Mouse (Mus musculus) forebrain, embryonic 11.5 days (tissue): ENCODE data around the gene Dlg1. TPM values are rescaled to one million over a fixed set of nuclear protein-coding genes. Genes with fewer than 3 reads are reported as not detected.

Source experiments
- ATAC-seq: fragments of 200-750 bp; cut with Nextera tagmentation; replicated peaks from 2 replicates; pipeline ENCODE4 v1.8.0; 2017; ENCODE audit warnings: moderate TSS enrichment; ENCODE audit not compliant: low FRiP score
- DNase-seq: peaks from one replicate; pipeline ENCODE4 v3.0.0-alpha.2; 2017; ENCODE audit warnings: low spot score
- H3K27ac ChIP-seq: fragments of 300-500 bp; sonication (generic); 2 replicates; pipeline ENCODE4 v1.5.1; 2014; ENCODE audit warnings: low read depth, low read length
- H3K27me3 ChIP-seq: fragments of 300-500 bp; sonication (generic); 2 replicates; pipeline ENCODE4 v1.6.1; 2014; ENCODE audit warnings: mild to moderate bottlenecking, low read length, mixed read lengths; ENCODE audit not compliant: control insufficient read depth, insufficient read depth
- H3K36me3 ChIP-seq: fragments of 300-500 bp; sonication (generic); 2 replicates; pipeline ENCODE4 v1.6.1; 2014; ENCODE audit warnings: mild to moderate bottlenecking, low read length, moderate library complexity, mixed read lengths; ENCODE audit not compliant: control insufficient read depth, insufficient read depth
- H3K4me1 ChIP-seq: fragments of 300-500 bp; sonication (generic); replicated peaks from 2 replicates; pipeline ENCODE4 v1.6.1; 2014; ENCODE audit warnings: low read length, mixed read lengths; ENCODE audit not compliant: control insufficient read depth, insufficient read depth
- H3K4me2 ChIP-seq: fragments of 300-500 bp; sonication (generic); 2 replicates; pipeline ENCODE4 v1.6.1; 2014; ENCODE audit warnings: low read depth, mild to moderate bottlenecking, low read length, moderate library complexity, mixed read lengths; ENCODE audit not compliant: severe bottlenecking
- H3K4me3 ChIP-seq: fragments of 300-500 bp; sonication (generic); 2 replicates; pipeline ENCODE4 v1.5.1; 2014; ENCODE audit warnings: low read depth, low read length
- H3K9ac ChIP-seq: fragments of 300-500 bp; sonication (generic); 2 replicates; pipeline ENCODE4 v1.6.1; 2014; ENCODE audit warnings: low read length
- H3K9me3 ChIP-seq: fragments of 300-500 bp; sonication (generic); 2 replicates; pipeline ENCODE4 v1.6.1; 2016; ENCODE audit warnings: low read length, mixed read lengths; ENCODE audit not compliant: control insufficient read depth
- WGBS: fragments of 180-500 bp; shearing (Covaris S2); extraction: QIAGEN DNeasy Blood & Tissue Kit; methylation state at CpG from one replicate; pipeline ENCODE4 v1.1.7; 2014; 5-methylcytosine and 5-hydroxymethylcytosine counted together
- polyA plus RNA-seq: library from polyadenylated mRNA; unstranded; fragments of >200 nt; fragmentation: Nextera tagmentation; extraction: Ambion mirVana; gene quantifications from 2 replicates; pipeline ENCODE4 v1.2.1, GENCODE M21; 2014

Dlg1 gene
- polyA plus RNA-seq, 1 experiment from 2014 or later = 38.5 TPM

- no peak overlapping the region for H3K4me2 ChIP-seq
- H3K9me3 ChIP-seq = no peaks in the 10 kb centered on the region
- peaks cover 6% of the 10 kb centered on the region; the same call in 1 of the 2 replicates for H3K4me1 ChIP-seq
- H3K27ac ChIP-seq = no peak overlapping the region; the same call in 1 of the 2 replicates
- no peak overlapping the region for H3K4me3 ChIP-seq
- 19% methylated on average over 6 of the region's 6 CpGs for WGBS
- ATAC-seq (peak; percentile 49; the same call in 1 of the 2 replicates), DNase-seq (no peak)
- H3K9ac ChIP-seq = no peak overlapping the region
- no peaks in the 10 kb centered on the region for H3K36me3 ChIP-seq
- no peaks in the 10 kb centered on the region for H3K27me3 ChIP-seq
Measured at GRCm38 (mm10) chr16:31650788-31651187, 12.5 kb upstream of the Dlg1 start.

GRCm38 (mm10) chr16:31651541-31651940 is 11.7 kb upstream of the Dlg1 start:
- ATAC-seq (no peak), DNase-seq (no peak)
- H3K9me3 ChIP-seq = no peaks in the 10 kb centered on the region
- peaks cover 6% of the 10 kb centered on the region; the same call in 1 of the 2 replicates for H3K4me1 ChIP-seq
- no peak overlapping the region for H3K9ac ChIP-seq
- H3K4me3 ChIP-seq = no peak overlapping the region
- WGBS = 83% methylated on average over 3 of the region's 3 CpGs
- H3K36me3 ChIP-seq = no peaks in the 10 kb centered on the region
- H3K4me2 ChIP-seq = no peak overlapping the region
- peak overlapping the region; percentile 34; the same call in 1 of the 2 replicates for H3K27ac ChIP-seq
- H3K27me3 ChIP-seq = no peaks in the 10 kb centered on the region

DNA sequence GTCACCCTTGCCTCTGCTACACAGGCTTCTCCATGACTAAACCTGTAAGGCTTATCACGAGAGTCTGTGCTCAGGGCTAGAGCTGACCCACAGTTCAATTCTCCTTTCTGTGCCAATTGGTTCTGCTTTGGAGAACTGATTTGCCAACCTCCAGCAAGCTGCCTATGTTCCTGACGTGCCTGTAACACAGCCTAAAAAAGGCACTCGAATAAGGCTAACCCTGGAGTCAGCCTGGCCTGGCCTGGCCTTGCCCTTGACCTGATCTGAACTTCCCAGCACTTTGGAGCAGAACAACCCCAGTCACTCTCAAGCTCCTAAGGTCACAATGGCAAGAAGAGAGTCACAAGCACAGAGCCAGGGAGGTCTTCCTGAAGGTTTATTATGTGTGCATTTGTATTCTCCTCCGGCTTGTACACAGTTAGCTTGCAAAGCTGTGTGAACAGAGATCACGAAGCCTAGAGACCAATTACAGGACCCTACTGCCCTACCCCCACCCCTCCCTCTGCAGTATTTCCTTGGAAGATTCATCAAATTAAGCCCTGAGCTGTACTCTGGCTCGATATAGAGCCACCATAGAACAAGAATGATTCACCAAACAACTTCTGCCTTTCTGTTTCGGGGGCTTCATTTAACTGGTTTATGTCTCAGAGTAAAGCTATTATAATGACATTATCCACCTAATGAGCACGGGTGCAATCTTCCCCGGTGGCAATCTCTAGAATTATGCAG is 11.0 kb upstream of the Dlg1 start:
- no peak overlapping the region for H3K27ac ChIP-seq
- H3K4me2 ChIP-seq = no peak overlapping the region
- ATAC-seq = no peak
- H3K27me3 ChIP-seq = no peaks in the 10 kb centered on the region
- H3K4me1 ChIP-seq = peaks cover 6% of the 10 kb centered on the region; the same call in 1 of the 2 replicates
- DNase-seq = no peak
- no peak overlapping the region for H3K9ac ChIP-seq
- no peaks in the 10 kb centered on the region for H3K36me3 ChIP-seq
- H3K9me3 ChIP-seq = no peaks in the 10 kb centered on the region
- no peak overlapping the region for H3K4me3 ChIP-seq
- 53% methylated on average over 9 of the region's 9 CpGs for WGBS

DNA sequence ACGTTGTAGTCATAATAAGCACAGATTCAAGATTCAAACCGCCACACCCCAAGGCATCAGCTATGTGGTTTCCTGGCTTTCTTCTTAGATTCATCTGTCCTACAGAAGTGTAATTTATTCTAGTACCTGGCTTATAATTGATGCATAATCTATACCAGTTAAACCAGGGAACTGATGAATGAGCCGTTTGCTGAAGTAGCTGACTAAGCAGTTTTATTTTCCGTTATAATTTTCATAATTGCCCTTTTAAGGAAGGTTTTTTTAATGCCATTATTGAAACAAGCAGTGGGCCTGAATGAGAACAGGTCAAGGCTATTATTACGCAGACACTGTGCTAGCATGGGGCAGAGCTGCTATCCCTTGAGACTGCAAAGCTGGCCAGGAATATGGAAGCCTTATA is 9.6 kb upstream of the Dlg1 start:
- Histone ChIP-seq H3K27ac (no peak overlapping the region), H3K4me1 (peaks cover 6% of the 10 kb centered on the region; the same call in 1 of the 2 replicates), H3K9me3 (no peaks in the 10 kb centered on the region), H3K9ac (no peak overlapping the region), H3K27me3 (no peaks in the 10 kb centered on the region), H3K4me2 (no peak overlapping the region), H3K4me3 (no peak overlapping the region), H3K36me3 (no peaks in the 10 kb centered on the region)
- DNase-seq = no peak
- no peak for ATAC-seq
- 79% methylated on average over 5 of the region's 5 CpGs for WGBS

- Histone ChIP-seq H3K9me3 (no peaks in the 10 kb centered on the region), H3K4me1 (peaks cover 6% of the 10 kb centered on the region; the same call in 1 of the 2 replicates), H3K4me3 (no peak overlapping the region), H3K9ac (no peak overlapping the region), H3K4me2 (no peak overlapping the region), H3K27me3 (no peaks in the 10 kb centered on the region), H3K27ac (no peak overlapping the region), H3K36me3 (no peaks in the 10 kb centered on the region)
- DNase-seq (no peak), ATAC-seq (no peak)
- whole genome bisulfite sequencing = 82% methylated on average over 7 of the region's 7 CpGs
Measured at GRCm38 (mm10) chr16:31654021-31654420, 9.2 kb upstream of the Dlg1 start.

- ATAC-seq (no peak), DNase-seq (no peak)
- WGBS = 84% methylated on average over 2 of the region's 2 CpGs
- H3K4me3 ChIP-seq = no peak overlapping the region
- H3K4me2 ChIP-seq = no peak overlapping the region
- peaks cover 6% of the 10 kb centered on the region; the same call in 1 of the 2 replicates for H3K4me1 ChIP-seq
- no peaks in the 10 kb centered on the region for H3K27me3 ChIP-seq
- no peaks in the 10 kb centered on the region for H3K9me3 ChIP-seq
- no peak overlapping the region for H3K9ac ChIP-seq
- no peak overlapping the region for H3K27ac ChIP-seq
- no peaks in the 10 kb centered on the region for H3K36me3 ChIP-seq
Measured at GRCm38 (mm10) chr16:31655531-31655930, 7.7 kb upstream of the Dlg1 start.

DNA sequence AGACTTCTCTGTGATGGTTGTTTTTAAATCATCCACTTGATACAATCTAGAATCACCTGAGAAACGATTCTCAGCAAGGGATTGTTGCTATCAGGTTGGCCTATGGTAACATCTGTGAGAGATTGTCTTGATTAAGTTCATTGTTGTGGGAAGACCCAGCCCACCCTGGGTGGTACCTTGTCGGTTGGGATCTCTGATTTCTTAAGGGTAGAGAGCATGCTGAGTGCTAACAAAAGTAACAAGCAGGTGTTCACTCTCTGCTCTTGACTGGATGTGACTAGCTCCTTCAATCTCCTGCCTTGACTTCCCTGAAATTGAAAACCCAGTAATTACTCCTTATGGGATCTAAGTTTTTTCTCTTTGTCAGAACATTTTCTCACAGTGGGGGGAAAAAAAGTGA is 5.7 kb upstream of the Dlg1 start:
- Histone ChIP-seq H3K9me3 (no peaks in the 10 kb centered on the region), H3K4me2 (no peak overlapping the region), H3K27ac (no peak overlapping the region), H3K4me3 (no peak overlapping the region), H3K36me3 (no peaks in the 10 kb centered on the region), H3K9ac (no peak overlapping the region), H3K27me3 (no peaks in the 10 kb centered on the region), H3K4me1 (no peaks in the 10 kb centered on the region; the same call in 1 of the 2 replicates)
- WGBS = 22% methylated on average over 2 of the region's 2 CpGs
- ATAC-seq = no peak
- DNase-seq = no peak

GRCm38 (mm10) chr16:31658539-31659334 is 4.5 kb upstream of the Dlg1 start:
- Histone ChIP-seq H3K4me3 (no peak overlapping the region), H3K4me1 (no peaks in the 10 kb centered on the region; the same call in 1 of the 2 replicates), H3K9ac (no peak overlapping the region), H3K27ac (no peak overlapping the region), H3K27me3 (no peaks in the 10 kb centered on the region), H3K4me2 (no peak overlapping the region), H3K9me3 (no peaks in the 10 kb centered on the region), H3K36me3 (no peaks in the 10 kb centered on the region)
- ATAC-seq (no peak), DNase-seq (no peak)
- 72% methylated on average over 6 of the region's 6 CpGs for WGBS
